Mouse (Mus musculus) right cerebral cortex, adult 18-20 months (tissue): ENCODE measurements around the gene Ccser2.

Experiments used
- DNase-seq: peaks from one replicate; pipeline ENCODE4 v3.0.0; 2022; ENCODE audit warnings: mixed read lengths

Ccser2 gene

DNA sequence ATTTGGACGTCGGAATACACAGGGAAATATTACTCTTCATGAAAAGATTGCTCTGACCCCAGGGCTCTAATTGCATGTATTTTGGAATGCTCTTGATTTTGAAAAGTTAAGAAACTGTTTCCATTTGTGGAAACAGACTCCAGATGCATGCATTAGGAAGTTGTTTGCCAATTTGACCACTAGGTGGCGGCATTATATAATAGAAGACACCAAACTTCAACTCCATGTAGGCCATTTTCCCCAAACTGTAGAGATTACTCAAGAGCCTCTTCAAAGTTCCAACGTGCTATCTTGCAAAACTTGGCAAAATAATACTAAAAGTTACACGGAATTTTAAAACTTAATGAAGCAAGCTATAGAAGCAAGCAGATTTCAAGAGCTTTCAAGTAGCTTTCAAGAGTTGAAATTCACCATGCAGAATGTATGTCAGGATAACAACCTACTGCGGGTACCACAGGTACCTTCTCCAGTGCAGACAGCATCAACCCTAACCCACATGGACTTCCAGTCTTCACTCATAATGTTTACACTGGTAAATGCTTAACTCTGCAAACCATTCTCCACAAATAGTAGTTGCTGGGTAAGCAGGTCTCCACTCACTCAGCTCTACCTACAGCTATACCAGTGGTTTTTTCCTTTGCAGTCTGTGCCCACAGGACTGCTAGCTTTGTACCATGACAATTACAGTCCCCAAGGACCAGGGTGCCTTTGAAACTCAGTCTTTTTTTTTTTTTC is 101.4 kb downstream of the Ccser2 start:
- peak; percentile 69 for DNase-seq

GRCm38 (mm10) chr14:36863877-36864489 is 104.6 kb downstream of the Ccser2 start:
- peak; percentile 83 for DNase-seq

GRCm38 (mm10) chr14:36862387-36862786 is 106.2 kb downstream of the Ccser2 start:
- peak; percentile 29 for DNase-seq

- no peak for DNase-seq
Measured at GRCm38 (mm10) chr14:36858932-36859331, 109.6 kb downstream of the Ccser2 start.

GRCm38 (mm10) chr14:36852972-36853371 is 115.6 kb downstream of the Ccser2 start:
- DNase-seq: no peak

DNA sequence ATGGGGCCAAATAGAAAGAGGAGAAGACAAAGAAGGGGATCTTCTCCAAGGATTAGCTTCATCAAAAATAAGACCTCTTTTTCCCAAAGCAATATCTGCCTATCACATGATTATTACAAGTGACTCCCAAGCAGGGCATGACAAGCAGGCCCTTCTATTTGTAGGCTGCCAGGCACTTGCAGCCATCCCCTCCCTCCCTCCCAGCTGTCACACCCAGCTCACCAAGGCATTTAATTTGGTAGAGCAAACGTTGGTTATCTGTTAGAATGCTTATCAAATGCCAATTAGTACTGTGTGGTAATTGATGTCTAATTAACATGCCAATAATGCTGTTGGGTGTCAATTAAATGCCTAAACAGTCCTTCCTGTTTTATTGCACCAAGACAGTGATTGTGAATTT is 119.7 kb downstream of the Ccser2 start:
- DNase-seq: no peak
